Mouse (Mus musculus) lung, adult 2 months (tissue): ENCODE measurements around the gene Nfya. TPM values are rescaled to one million over a fixed set of nuclear protein-coding genes. Genes with fewer than 3 reads are reported as not detected.

Experiments used
- DNase-seq: peaks from one replicate; pipeline ENCODE4 v3.0.0; 2022
- H3K4me1 ChIP-seq: fragments of 200-500 bp; 2 replicates; pipeline ENCODE4 v1.6.1; 2011; ENCODE audit warnings: low read length; ENCODE audit not compliant: control insufficient read depth, insufficient read depth
- H3K4me3 ChIP-seq: fragments of 200-500 bp; replicated peaks from 2 replicates; pipeline ENCODE3; 2011; ENCODE audit warnings: low read depth, mild to moderate bottlenecking, control low read depth, low read length; ENCODE audit errors: extremely low read depth
- CTCF ChIP-seq: fragments of 200-500 bp; IDR thresholded peaks from 2 replicates; pipeline ENCODE4 v1.5.1; 2011; ENCODE audit warnings: mild to moderate bottlenecking, low read length, control low read depth; ENCODE audit not compliant: insufficient read depth
- POLR2A ChIP-seq: fragments of 200-500 bp; IDR thresholded peaks from 2 replicates; pipeline ENCODE4 v1.6.1; 2011; ENCODE audit warnings: low read depth, mild to moderate bottlenecking, control low read depth, low read length, borderline replicate concordance; ENCODE audit errors: extremely low read depth
- WGBS: fragments of 180-500 bp; shearing (Covaris S2); methylation state at CpG from one replicate; pipeline ENCODE4 v1.1.7; 2018; 5-methylcytosine and 5-hydroxymethylcytosine counted together
- polyA plus RNA-seq: library from polyadenylated mRNA; depleted of rRNA; stranded (reverse); fragments of >200 nt; gene quantifications from 2 replicates; pipeline ENCODE4 v1.2.3, GENCODE M21; 2012

The Nfya gene
- polyA plus RNA-seq, 1 experiment: 64.4 TPM

DNA sequence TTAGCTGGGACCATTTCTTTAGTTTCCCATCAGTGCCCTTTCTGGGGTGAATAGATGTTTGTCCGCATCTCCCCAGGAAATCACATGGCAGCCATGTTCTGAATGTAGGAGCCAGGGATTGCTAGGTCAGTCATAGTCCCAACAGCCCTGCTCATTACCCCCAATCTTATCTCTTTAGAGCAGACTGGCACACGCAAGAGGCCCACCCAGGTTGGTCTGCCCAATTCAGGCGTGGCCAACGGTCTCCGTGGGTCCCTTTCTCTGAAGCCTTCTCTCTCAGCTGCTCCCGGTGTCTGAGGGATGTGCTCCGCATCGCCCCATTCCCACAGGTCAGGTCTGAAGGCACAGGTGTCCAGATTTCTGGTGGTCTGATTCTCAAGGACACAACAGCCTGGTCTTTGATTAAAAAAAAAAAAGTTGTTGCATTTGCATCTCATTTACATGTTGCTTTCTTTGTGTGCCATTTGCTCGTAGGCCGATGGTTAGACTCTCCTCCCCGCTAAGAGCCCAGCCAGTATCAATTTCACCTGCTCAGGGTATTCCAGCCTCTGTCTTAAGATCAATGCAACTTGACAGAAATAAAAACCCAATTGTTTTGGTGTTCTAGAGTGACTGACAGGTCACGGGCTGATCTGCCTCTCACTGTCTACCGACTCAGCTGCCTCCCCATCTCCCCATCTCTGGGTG, 41.1 kb upstream of the Nfya start:
- TF ChIP-seq POLR2A: no peak
- TF ChIP-seq CTCF: no peak
- H3K4me1 ChIP-seq: no peaks in the 10 kb centered on the region
- DNase-seq: no peak
- H3K4me3 ChIP-seq: no peak overlapping the region
- WGBS: 84% methylated on average over 13 of the region's 13 CpGs

DNA sequence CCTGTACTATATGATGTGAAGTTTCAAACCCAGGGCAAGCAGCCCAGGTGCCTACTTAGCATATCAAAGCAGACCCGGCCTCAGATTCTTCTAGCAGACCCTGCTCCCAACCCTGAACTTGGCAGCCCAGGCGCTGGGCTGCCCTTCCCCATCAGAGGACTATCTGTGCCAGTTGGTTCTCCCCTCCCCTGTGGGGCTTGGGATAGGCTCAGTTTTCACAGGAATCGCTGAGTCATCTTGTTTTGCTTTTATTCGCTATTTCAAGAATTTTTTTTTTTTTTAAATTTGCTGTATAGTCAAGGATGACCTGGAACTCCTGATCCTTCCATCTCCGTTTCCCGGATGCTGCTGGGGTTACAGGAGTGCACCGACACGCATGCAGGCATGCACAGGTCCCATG, 38.0 kb upstream of the Nfya start:
- WGBS: 66% methylated on average over 8 of the region's 8 CpGs
- no peak overlapping the region for H3K4me3 ChIP-seq
- no peak for TF ChIP-seq CTCF
- TF ChIP-seq POLR2A: no peak
- DNase-seq: no peak
- H3K4me1 ChIP-seq: no peaks in the 10 kb centered on the region

DNA sequence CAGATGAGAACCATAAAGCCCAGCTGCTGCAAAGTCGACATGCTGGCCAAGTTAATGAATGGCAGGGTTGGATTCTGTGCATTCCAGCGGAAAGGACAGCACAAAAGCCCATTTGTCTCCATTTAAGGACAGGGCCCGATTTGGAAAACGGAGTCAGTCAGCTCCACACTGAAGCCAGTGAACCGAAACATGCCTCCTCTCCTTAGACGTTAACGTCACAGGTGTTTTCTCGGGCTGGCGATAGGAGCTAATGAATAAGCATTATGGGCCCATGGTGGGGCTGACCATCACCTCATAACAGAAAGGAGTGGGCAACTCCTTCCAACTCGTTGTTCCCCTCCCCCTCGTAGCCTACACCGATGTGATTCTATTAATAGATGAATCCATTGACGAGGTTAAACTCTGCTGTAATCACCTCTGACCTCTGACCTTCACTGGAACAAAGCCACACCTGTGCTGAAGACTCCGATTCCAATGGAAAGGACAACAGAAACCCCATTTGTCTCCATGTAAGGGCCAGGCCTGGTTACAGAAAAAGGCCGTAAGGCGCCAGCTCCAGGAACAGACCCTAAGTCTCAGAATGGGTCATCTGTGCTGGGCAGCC, 33.9 kb upstream of the Nfya start:
- H3K4me3 ChIP-seq: no peak overlapping the region
- TF ChIP-seq CTCF: no peak
- TF ChIP-seq POLR2A: no peak
- 82% methylated on average over 16 of the region's 16 CpGs for WGBS
- no peak for DNase-seq
- no peaks in the 10 kb centered on the region for H3K4me1 ChIP-seq

DNA sequence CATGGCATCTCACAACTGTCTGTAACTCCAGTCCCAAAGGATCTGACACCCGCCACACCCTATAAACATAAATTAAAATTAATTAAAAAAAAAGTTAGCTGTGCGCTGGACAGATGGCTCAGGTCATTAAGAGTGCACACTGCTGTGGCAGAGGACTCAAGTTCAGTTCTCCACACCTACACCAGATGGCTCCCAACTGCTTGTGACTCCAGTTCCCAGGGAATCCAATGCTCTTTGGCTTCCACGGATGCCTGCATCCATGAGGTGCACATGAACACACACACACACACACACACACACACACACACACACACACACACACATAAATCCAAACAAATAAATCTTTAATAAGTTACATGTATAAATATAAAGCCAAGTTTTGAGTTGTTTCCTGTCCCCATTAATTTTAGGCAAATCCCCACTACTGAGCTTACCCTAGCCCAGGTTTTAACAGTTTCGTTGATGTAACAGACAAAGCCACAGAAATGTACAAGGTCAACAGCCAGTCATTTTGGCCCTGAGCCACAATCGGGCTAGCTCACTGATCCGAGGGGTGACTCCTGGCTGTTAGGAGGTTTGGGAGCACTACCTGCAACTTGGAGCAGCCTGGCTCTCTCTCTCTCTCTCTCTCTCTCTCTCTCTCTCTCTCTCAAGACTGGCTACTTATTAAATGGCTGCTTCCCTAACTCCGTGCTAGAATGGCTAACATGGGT, 33.2 kb upstream of the Nfya start:
- TF ChIP-seq POLR2A (no peak), CTCF (no peak)
- 64% methylated on average over 7 of the region's 7 CpGs for WGBS
- DNase-seq: no peak

DNA sequence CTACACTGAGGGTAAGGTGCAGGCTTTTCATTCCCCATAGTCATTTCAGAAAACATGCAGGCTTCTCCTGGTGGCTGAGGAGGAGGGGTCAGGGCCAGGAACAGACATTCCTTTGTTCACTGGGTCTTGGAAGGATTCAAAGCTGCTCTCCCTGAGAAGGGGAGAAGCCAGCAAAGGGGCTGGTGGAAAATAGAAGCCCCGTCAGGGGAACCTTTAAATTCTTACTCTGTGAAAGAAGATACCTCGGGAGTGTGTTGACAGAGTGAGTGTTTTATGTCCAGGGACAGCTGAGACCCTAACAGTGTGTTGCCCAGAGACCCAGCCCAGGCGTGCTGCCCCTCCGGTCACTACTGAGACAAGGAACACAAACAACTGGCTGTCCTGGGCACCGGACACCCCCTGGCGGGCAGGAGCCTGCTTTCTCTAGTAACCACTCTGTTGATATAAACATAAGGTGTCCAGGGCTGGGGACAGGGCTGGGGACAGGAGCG, 27.8 kb upstream of the Nfya start:
- DNase-seq: no peak
- TF ChIP-seq CTCF: no peak
- no peak for TF ChIP-seq POLR2A
- Histone ChIP-seq H3K4me1 (no peaks in the 10 kb centered on the region), H3K4me3 (no peak overlapping the region)
- WGBS: 32% methylated on average over 7 of the region's 7 CpGs

More for the DNA sequence above, 33.2 kb upstream of the Nfya start:
- Histone ChIP-seq H3K4me3 (no peak overlapping the region), H3K4me1 (no peaks in the 10 kb centered on the region)

DNA sequence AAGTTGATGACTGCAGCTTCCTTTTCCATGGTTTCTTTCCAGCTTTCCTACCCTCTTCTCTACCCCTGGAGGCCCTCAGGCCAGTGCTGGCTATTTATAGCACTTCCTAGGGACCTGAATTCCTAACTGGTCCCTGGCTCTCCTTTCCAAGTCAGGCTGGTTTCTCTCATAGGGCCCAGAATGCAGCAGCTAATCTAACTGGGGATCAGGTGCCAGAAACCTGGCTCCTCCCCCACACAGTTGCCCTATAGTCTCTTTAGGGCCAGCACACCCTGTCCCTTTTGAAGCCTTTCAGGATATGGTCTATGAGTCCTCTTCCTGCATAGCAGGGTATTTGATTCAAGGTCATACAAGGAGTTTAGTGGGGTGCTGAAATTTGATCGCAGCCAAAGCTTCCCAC, 26.8 kb upstream of the Nfya start:
- DNase-seq: no peak
- no peak overlapping the region for H3K4me3 ChIP-seq
- H3K4me1 ChIP-seq: no peaks in the 10 kb centered on the region; the same call in 1 of the 2 replicates
- WGBS: 69% methylated on average over 1 of the region's 1 CpGs
- TF ChIP-seq CTCF (no peak), POLR2A (no peak)

DNA sequence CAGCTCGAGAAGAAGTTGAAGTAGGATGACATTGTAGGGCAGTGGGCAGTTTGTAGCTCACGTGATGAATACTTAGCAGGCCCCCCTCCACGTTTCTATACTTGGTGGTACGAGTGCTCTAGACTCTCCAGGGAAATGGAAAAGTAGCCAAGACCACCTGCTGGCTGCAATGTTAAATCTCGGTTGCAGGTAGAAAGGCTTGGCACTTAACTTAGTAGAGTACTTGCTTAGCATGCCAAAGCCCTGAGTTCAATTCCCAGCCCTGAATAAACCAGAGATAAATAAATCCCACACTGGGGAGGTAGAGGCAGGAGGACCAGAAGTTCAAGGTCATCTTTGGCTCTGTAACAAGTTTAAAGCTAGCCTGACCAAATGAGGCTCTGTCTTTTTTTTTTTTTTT, 24.8 kb upstream of the Nfya start:
- Histone ChIP-seq H3K4me1 (peaks cover 8% of the 10 kb centered on the region), H3K4me3 (no peak overlapping the region)
- DNase-seq: no peak
- no peak for TF ChIP-seq CTCF
- TF ChIP-seq POLR2A: no peak
- WGBS: 83% methylated on average over 5 of the region's 5 CpGs

DNA sequence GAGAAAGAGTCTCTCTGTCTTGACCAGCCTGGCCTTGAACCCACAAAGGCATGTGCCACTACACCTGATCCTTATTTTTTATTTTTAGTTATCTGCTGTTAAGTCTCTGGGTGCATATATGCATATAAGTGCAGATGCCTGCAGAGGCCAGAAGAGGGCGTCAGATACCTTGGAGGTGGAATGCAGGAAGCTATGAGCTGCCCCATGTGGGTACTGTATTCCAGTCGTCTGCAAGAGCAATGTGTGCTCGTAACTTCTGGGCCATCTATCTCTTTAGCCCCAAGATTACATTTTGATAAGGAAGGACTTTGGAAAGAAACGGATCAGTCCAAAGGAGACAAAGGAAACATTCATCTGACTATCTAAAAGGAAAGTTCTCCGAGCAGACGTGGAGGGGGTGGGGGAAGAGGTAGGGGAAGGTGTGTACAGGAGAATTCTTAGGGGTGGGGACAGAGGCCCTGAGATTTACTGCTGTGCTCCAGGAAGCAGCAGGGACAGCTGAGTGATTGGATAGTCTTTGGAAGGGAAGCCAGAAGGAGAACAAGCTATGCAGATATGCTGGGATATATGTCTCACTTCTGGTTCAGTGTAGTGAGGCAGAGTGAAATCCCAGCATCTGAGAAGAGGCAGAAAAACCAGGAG, 24.1 kb upstream of the Nfya start:
- no peak for DNase-seq
- Histone ChIP-seq H3K4me3 (no peak overlapping the region), H3K4me1 (peaks cover 8% of the 10 kb centered on the region)
- WGBS: 42% methylated on average over 6 of the region's 6 CpGs
- TF ChIP-seq CTCF: 0 out of 2 replicates have a peak, but pooled peaks have one; percentile 2
- TF ChIP-seq POLR2A: no peak

DNA sequence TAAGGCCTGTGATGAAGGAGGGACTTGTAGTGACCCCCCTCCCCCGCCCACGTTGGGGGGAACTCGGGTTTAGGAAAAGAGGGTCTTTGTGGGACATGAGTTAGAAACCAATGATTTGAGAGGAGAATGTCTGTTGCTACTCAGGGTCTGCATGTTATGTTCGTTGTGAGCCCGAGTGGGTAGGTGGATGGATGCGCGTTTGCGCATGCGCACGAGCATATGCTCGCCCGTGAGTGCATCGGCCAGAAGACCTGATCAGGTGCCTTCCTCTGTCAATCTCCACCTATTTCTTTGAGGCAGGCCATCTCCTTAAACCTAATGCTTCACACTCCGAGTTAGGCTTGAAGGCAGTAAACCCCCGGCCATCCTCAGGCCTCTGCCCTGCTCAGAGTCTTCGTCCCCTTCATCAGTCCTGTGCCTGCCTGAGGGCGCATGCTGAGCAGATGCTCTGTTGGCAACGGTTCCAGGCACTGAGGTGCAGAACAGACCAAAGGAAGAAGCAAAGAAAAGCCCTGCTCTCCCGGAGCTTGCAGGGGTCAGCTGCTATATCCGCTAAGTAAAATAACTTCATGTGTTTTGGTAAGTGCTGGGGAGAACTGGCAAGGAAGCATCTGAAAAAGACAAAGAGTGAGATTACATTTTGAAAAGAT, 23.4 kb upstream of the Nfya start:
- TF ChIP-seq POLR2A (no peak), CTCF (no peak)
- Histone ChIP-seq H3K4me3 (no peak overlapping the region), H3K4me1 (peaks cover 8% of the 10 kb centered on the region)
- 76% methylated on average over 20 of the region's 20 CpGs for WGBS
- DNase-seq: no peak
